Mouse (Mus musculus) bone marrow, adult 2 months (tissue): ENCODE measurements around the gene Kcnh4. TPM values are rescaled to one million over a fixed set of nuclear protein-coding genes. Genes with fewer than 3 reads are reported as not detected.

Experiments used
- H3K27ac ChIP-seq: fragments of 200-500 bp; 2 replicates; pipeline ENCODE4 v1.5.1; 2012; ENCODE audit warnings: low read depth, mild to moderate bottlenecking, control low read depth, inconsistent platforms, low read length; ENCODE audit not compliant: control insufficient read depth, poor library complexity, insufficient read depth
- H3K4me1 ChIP-seq: fragments of 200-500 bp; 2 replicates; pipeline ENCODE4 v1.6.1; 2011; ENCODE audit warnings: low read length; ENCODE audit not compliant: control insufficient read depth, insufficient read depth
- H3K4me3 ChIP-seq: fragments of 200-500 bp; replicated peaks from 2 replicates; pipeline ENCODE3; 2011; ENCODE audit warnings: mild to moderate bottlenecking, low read depth, low read length, control low read depth; ENCODE audit not compliant: control insufficient read depth
- CTCF ChIP-seq: fragments of 200-500 bp; IDR thresholded peaks from 2 replicates; pipeline ENCODE4 v1.5.1; 2011; ENCODE audit warnings: low read length, control low read depth; ENCODE audit not compliant: control insufficient read depth, insufficient read depth
- POLR2A ChIP-seq: fragments of 200-500 bp; IDR thresholded peaks from 2 replicates; pipeline ENCODE4 v1.6.1; 2011; ENCODE audit warnings: low read depth, mild to moderate bottlenecking, control low read depth, low read length, borderline replicate concordance; ENCODE audit not compliant: control insufficient read depth
- WGBS: fragments of 180-500 bp; shearing (Covaris S2); methylation state at CpG from one replicate; pipeline ENCODE4 v1.1.7; 2018; 5-methylcytosine and 5-hydroxymethylcytosine counted together
- polyA plus RNA-seq: library from polyadenylated mRNA; stranded (reverse); fragments of >200 nt; gene quantifications from 2 replicates; pipeline ENCODE4 v1.2.4, GENCODE M21; 2011; ENCODE audit warnings: low replicate concordance; ENCODE audit not compliant: missing spikeins, insufficient read depth, insufficient read length

Gene Kcnh4
- polyA plus RNA-seq, 1 experiment = not detected

DNA sequence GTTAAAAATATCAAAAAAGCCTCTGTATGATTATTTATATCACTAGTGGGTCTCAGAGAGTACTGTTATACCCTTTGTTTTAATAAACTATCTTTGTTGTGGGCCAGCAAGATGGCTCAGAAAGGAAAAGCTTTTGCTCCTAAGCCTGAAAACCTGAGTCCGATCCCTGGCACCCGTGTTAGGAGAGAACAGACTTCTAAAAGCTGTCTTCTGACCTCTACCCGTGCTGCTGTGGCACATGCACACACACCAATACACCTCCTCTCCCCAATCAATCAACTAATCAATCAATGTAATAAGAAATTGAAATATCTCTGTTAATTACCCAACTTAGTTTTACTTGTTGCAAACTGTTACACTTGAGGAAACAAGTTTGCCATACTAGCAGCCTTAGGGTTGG is 59.0 kb downstream of the Kcnh4 start:
- peaks cover 5% of the 10 kb centered on the region; the same call in 1 of the 2 replicates for H3K4me1 ChIP-seq
- H3K27ac ChIP-seq = no peak overlapping the region
- H3K4me3 ChIP-seq = no peak overlapping the region
- TF ChIP-seq CTCF (no peak), POLR2A (no peak)
- WGBS = 92% methylated on average over 3 of the region's 3 CpGs

DNA sequence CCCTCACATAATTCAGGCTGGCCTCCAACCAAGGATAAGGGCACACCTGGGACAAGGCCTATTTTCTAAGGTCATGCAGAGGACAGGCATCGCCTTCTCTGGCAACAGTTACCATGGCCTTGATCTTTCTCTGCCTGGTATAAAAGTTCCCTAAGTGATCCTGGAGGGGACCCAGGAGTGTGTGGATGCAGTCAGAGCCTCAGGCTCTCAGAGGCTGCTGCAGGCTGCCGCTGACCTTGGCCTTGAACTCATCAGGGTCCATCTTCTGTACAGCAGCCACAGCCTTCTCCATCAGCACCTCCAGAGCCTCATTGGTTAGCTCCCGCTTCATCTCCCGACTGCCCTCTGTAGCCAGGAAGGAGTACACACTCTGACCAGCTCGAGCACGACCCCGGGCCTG is 61.8 kb downstream of the Kcnh4 start:
- Histone ChIP-seq H3K4me1 (peaks cover 3% of the 10 kb centered on the region; the same call in 1 of the 2 replicates), H3K4me3 (no peak overlapping the region), H3K27ac (no peak overlapping the region)
- TF ChIP-seq POLR2A = no peak
- no peak for TF ChIP-seq CTCF
- 91% methylated on average over 7 of the region's 7 CpGs for WGBS

DNA sequence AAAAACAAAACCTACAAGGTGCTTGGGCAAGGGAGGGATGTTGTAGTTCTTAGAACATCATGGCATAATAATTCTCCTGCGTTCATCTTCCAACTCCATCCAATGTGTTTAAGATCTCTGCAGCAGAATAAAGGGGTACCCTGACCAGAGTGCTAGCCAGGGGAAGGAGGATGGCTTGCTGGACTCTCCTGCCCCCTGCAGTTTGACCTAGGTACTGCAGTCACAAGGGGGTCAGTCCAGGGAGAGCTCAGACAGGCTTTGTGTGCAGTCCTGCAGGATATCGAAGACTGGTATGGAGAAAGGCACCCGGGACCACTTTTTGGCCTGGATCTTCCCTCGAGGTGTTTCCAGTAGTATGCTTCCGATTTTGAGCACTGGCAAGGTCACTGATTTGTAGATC is 64.8 kb downstream of the Kcnh4 start:
- no peak for TF ChIP-seq POLR2A
- TF ChIP-seq CTCF = peak; percentile 94
- Histone ChIP-seq H3K4me3 (no peak overlapping the region), H3K27ac (no peak overlapping the region), H3K4me1 (no peaks in the 10 kb centered on the region)
- WGBS = 38% methylated on average over 5 of the region's 5 CpGs

DNA sequence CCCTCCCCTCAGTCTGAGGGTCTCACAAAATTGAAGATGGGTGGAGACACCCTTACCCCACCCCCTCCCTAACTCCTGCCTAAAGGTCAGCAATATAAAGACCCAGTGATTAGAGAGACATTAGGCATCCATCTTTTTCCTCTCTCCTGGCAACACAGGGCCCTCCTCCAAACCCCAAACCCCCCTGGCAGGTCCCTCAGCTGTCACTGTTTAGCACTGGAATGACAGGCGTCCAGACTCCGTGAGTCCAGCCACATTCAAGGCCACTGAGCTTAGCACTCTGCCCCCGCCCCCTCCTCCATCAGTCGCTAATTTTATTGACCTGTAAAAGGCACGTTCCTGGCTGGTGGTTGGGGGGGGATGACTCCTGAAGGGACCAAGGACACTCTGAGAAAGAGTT is 66.6 kb downstream of the Kcnh4 start:
- WGBS = 60% methylated on average over 5 of the region's 5 CpGs
- Histone ChIP-seq H3K27ac (no peak overlapping the region), H3K4me3 (no peak overlapping the region), H3K4me1 (no peaks in the 10 kb centered on the region)
- no peak for TF ChIP-seq CTCF
- TF ChIP-seq POLR2A = no peak

DNA sequence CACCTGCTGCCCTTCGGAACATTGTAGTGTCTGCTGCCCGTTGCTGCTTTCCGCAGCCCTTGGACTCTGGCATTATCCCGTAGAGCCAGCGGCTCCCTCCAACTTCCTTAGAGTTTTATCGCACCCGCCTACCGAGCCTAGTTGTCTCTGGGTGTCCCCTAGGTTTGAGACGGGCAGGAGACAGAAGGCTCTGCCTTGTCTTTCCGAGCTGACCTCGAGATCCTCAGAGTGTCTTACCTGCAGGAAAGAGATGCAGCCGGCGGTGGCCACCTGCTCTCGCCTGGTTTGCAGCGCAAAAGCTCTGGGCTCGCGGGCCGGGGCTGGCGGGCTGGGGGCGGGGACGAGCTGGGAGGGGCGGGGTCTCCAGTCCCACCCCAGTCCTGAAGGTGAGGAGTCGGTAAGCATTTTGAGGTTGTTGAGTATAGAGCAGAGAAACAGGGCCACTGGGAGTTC is 67.6 kb downstream of the Kcnh4 start, which contains the start of gene Zfp385c:
TSS of gene Zfp385c (minus strand) at position 292 of the 453 bp plus-strand sequence.
- Histone ChIP-seq H3K4me3 (no peak within 1 kb of the TSS), H3K27ac (no peak within 1 kb of the TSS), H3K4me1 (no peaks in the 10 kb centered on the region)
- WGBS = 2% methylated on average over 23 of the region's 23 CpGs
- no peak for TF ChIP-seq POLR2A
- no peak for TF ChIP-seq CTCF

DNA sequence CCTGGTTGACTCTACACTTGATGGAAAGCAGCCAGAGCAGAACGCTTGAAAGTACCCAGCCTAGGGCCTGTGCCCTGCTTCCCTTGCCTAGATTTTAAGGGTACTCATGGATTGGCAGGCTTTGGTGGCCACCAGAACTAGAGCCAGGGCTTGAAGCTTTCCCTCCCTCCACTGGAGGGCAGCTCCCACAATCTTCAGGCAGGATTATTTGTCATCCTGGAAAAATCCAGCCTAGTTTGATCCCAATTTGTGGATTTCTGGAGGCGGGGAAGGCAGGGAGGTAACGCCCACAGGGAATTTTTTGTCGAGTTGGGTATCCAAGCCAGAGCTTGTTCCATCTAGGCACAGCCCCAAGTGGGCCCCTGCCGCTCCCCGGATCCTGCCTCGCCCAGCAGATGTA is 69.4 kb downstream of the Kcnh4 start:
- WGBS = 83% methylated on average over 7 of the region's 7 CpGs
- Histone ChIP-seq H3K4me3 (no peak overlapping the region), H3K4me1 (no peaks in the 10 kb centered on the region), H3K27ac (no peak overlapping the region)
- TF ChIP-seq POLR2A (no peak), CTCF (no peak)

Other genes starting within 250 kb of the Kcnh4 start
- gene Acly, start 231.9 kb downstream of the Kcnh4 start, polyA plus RNA-seq = 12.8 and 31.2 TPM in 2 replicates
- 0.35 TPM in 1 of 2 replicates, not detected in the other for gene Ttc25, start 214.3 kb downstream of the Kcnh4 start, polyA plus RNA-seq
- gene Cnp, start 185.0 kb downstream of the Kcnh4 start, polyA plus RNA-seq = 25.0 and 35.7 TPM in 2 replicates
- gene Nkiras2, start 140.7 kb downstream of the Kcnh4 start, polyA plus RNA-seq = 7.5 and 13.1 TPM in 2 replicates
- 603 and 838 TPM in 2 replicates for gene Dnajc7, start 139.8 kb downstream of the Kcnh4 start, polyA plus RNA-seq
- not detected in 2 replicates for gene Zfp385c, start 67.5 kb downstream of the Kcnh4 start, polyA plus RNA-seq
- 13.2 and 34.6 TPM in 2 replicates for gene Dhx58, start 55.7 kb downstream of the Kcnh4 start, polyA plus RNA-seq
- 7.6 and 16.3 TPM in 2 replicates for gene Kat2a, start 47.5 kb downstream of the Kcnh4 start, polyA plus RNA-seq
- not detected in 2 replicates for gene Hspb9, start 46.1 kb downstream of the Kcnh4 start, polyA plus RNA-seq
- 91.8 and 126 TPM in 2 replicates for gene Rab5c, start 21.7 kb downstream of the Kcnh4 start, polyA plus RNA-seq
- gene Hcrt, start 3.0 kb upstream of the Kcnh4 start, polyA plus RNA-seq = not detected in 2 replicates
- 3.7 and 4.9 TPM in 2 replicates for gene Ghdc, start 11.0 kb upstream of the Kcnh4 start, polyA plus RNA-seq
- 10.7 and 14.5 TPM in 2 replicates for gene Stat5b, start 90.8 kb upstream of the Kcnh4 start, polyA plus RNA-seq
- gene Stat5a, start 99.4 kb upstream of the Kcnh4 start, polyA plus RNA-seq = 8.6 and 16.5 TPM in 2 replicates
- 21.4 and 60.0 TPM in 2 replicates for gene Stat3, start 179.6 kb upstream of the Kcnh4 start, polyA plus RNA-seq
- 54.2 and 71.2 TPM in 2 replicates for gene Cavin1, start 210.9 kb upstream of the Kcnh4 start, polyA plus RNA-seq
- 44.9 and 61.5 TPM in 2 replicates for gene Atp6v0a1, start 249.5 kb upstream of the Kcnh4 start, polyA plus RNA-seq